Mouse (Mus musculus): ENCODE data around the gene Rbbp8nl. TPM values are rescaled to one million over a fixed set of nuclear protein-coding genes. Genes with fewer than 3 reads are reported as not detected.
A peak's percentile ranks its signal among the peaks of the same experiment; 100 is the strongest.

Gene Rbbp8nl
- total and polyA plus RNA-seq, 3 experiments, result not detected

- TF ChIP-seq MAFK (IDR thresholded peaks at IDR 0.05; ENCODE audit: borderline replicate concordance, low read depth, low read length) (no peak), MAZ (IDR thresholded peaks at IDR 0.05; ENCODE audit: low read depth, low read length) (no peak), GATA1 (IDR thresholded peaks at IDR 0.05; ENCODE audit: low read depth, low read length) (no peak), JUND (IDR thresholded peaks at IDR 0.05; ENCODE audit: low read depth, low read length) (no peak), ELF1 (IDR thresholded peaks at IDR 0.05; ENCODE audit: low read depth, low read length) (no peak), CTCF (IDR thresholded peaks at IDR 0.05 in 2 of 3, conservative IDR thresholded peaks at IDR 0.05 in 1 of 3; ENCODE audit: control insufficient read depth in 1 of 3, insufficient read depth in 1 of 3, low read depth in 2 of 3, low read length in 3 of 3, poor library complexity in 1 of 3, severe bottlenecking in 1 of 3) (no peak), POLR2A (IDR thresholded peaks at IDR 0.05; ENCODE audit: control insufficient read depth in 1 of 2, insufficient read depth in 1 of 2, low read depth in 1 of 2, low read length in 2 of 2, poor library complexity in 1 of 2) (no peak), E2F4 (IDR thresholded peaks at IDR 0.05; ENCODE audit: borderline replicate concordance, low read depth, low read length) (no peak), ZC3H11A (IDR thresholded peaks at IDR 0.05; ENCODE audit: low read depth, low read length) (no peak), ZMIZ1 (IDR thresholded peaks at IDR 0.05; ENCODE audit: low read depth, low read length) (no peak), TBP (IDR thresholded peaks at IDR 0.05; ENCODE audit: low read depth, low read length) (no peak), MEF2A (IDR thresholded peaks at IDR 0.05; ENCODE audit: extremely low read depth, insufficient replicate concordance, low read depth, low read length, poor library complexity, severe bottlenecking) (no peak), CHD1 (IDR thresholded peaks at IDR 0.05; ENCODE audit: low read depth, low read length) (no peak)
- Histone ChIP-seq H3K9me3 (replicated peaks; ENCODE audit: insufficient read depth, low read length) (no peaks in the 10 kb centered on the region), H3K27ac (ENCODE audit: control insufficient read depth, low read depth, low read length) (no peak overlapping the region), H3K4me1 (ENCODE audit: control insufficient read depth in 1 of 2, insufficient read depth in 2 of 2, low read length in 2 of 2) (no peaks in the 10 kb centered on the region; a peak in 1 of 4 replicates), H3K4me3 (ENCODE audit: control insufficient read depth in 1 of 2, insufficient read depth in 1 of 2, low read depth in 2 of 2, low read length in 2 of 2) (no peak overlapping the region), H3K9ac (ENCODE audit: control insufficient read depth, low read depth, low read length, poor library complexity, severe bottlenecking) (no peak overlapping the region), H3K79me2 (ENCODE audit: control insufficient read depth, insufficient read depth, low read length, poor library complexity) (no peaks in the 10 kb centered on the region), H3K27me3 (ENCODE audit: control insufficient read depth in 1 of 2, insufficient read depth in 2 of 2, low read length in 2 of 2) (no peaks in the 10 kb centered on the region; a peak in 1 of 4 replicates), H3K36me3 (ENCODE audit: control insufficient read depth in 1 of 2, insufficient read depth in 2 of 2, low read length in 2 of 2) (no peaks in the 10 kb centered on the region)
- no peak for DNase-seq (ENCODE audit: low read depth, low spot score)
Measured at GRCm38 (mm10) chr2:180303468-180303867, 13.8 kb upstream of the Rbbp8nl start.

- Histone ChIP-seq H3K36me3 (ENCODE audit: control insufficient read depth in 1 of 2, insufficient read depth in 2 of 2, low read length in 2 of 2) (no peaks in the 10 kb centered on the region), H3K27me3 (ENCODE audit: control insufficient read depth in 1 of 2, insufficient read depth in 2 of 2, low read length in 2 of 2) (no peaks in the 10 kb centered on the region; a peak in 2 of 4 replicates), H3K4me1 (ENCODE audit: control insufficient read depth in 1 of 2, insufficient read depth in 2 of 2, low read length in 2 of 2) (no peaks in the 10 kb centered on the region; a peak in 1 of 4 replicates), H3K4me3 (ENCODE audit: control insufficient read depth in 1 of 2, insufficient read depth in 1 of 2, low read depth in 2 of 2, low read length in 2 of 2) (no peak overlapping the region), H3K27ac (ENCODE audit: control insufficient read depth, low read depth, low read length) (no peak overlapping the region), H3K9me3 (replicated peaks; ENCODE audit: insufficient read depth, low read length) (no peaks in the 10 kb centered on the region), H3K9ac (ENCODE audit: control insufficient read depth, low read depth, low read length, poor library complexity, severe bottlenecking) (no peak overlapping the region), H3K79me2 (ENCODE audit: control insufficient read depth, insufficient read depth, low read length, poor library complexity) (no peaks in the 10 kb centered on the region)
- TF ChIP-seq TCF12 (IDR thresholded peaks at IDR 0.05; ENCODE audit: low read depth, low read length) (no peak), CTCF (IDR thresholded peaks at IDR 0.05 in 2 of 3, conservative IDR thresholded peaks at IDR 0.05 in 1 of 3; ENCODE audit: control insufficient read depth in 1 of 3, insufficient read depth in 1 of 3, low read depth in 2 of 3, low read length in 3 of 3, poor library complexity in 1 of 3, severe bottlenecking in 1 of 3) (peak in 1 of 3 experiments; percentile 38; a peak in 2 of 6 replicates), SMC3 (IDR thresholded peaks at IDR 0.05; ENCODE audit: low read depth, low read length) (0 out of 2 replicates have a peak, but pooled peaks have one; percentile 4), MEF2A (IDR thresholded peaks at IDR 0.05; ENCODE audit: extremely low read depth, insufficient replicate concordance, low read depth, low read length, poor library complexity, severe bottlenecking) (no peak), MXI1 (IDR thresholded peaks at IDR 0.05; ENCODE audit: low read depth, low read length) (no peak), ZC3H11A (IDR thresholded peaks at IDR 0.05; ENCODE audit: low read depth, low read length) (no peak), CHD2 (IDR thresholded peaks at IDR 0.05; ENCODE audit: low read length) (no peak), MAFK (IDR thresholded peaks at IDR 0.05; ENCODE audit: borderline replicate concordance, low read depth, low read length) (no peak), CHD1 (IDR thresholded peaks at IDR 0.05; ENCODE audit: low read depth, low read length) (no peak), TAL1 (IDR thresholded peaks at IDR 0.05; ENCODE audit: low read length) (no peak), EP300 (IDR thresholded peaks at IDR 0.05; ENCODE audit: low read depth in 1 of 2, low read length in 2 of 2) (no peak), USF1 (IDR thresholded peaks at IDR 0.05; ENCODE audit: low read depth, low read length) (no peak), POLR2A (IDR thresholded peaks at IDR 0.05; ENCODE audit: control insufficient read depth in 1 of 2, insufficient read depth in 1 of 2, low read depth in 1 of 2, low read length in 2 of 2, poor library complexity in 1 of 2) (no peak)
- peak; percentile 14 for DNase-seq (ENCODE audit: low read depth, low spot score)
Measured at GRCm38 (mm10) chr2:180302201-180302600, 12.5 kb upstream of the Rbbp8nl start.
